ENCODE assay signal across 8 mouse cellular contexts in genomic region chr4:62965497-62966302, GRCm38 (mm10). TPM values are rescaled to one million over a fixed set of nuclear protein-coding genes. Genes with fewer than 3 reads are reported as not detected.
DNase-seq lines count a peak whose midpoint lies in the region; ATAC-seq and TF ChIP-seq lines count a peak whose summit lies in the region.

Gene Zfp618 (plus strand): TSS chr4:62965573.

- H3K4me2 ChIP-seq in embryonic facial prominence, embryonic 13.5 days: peak within 1 kb of the TSS; percentile 63
- H3K4me2 ChIP-seq in hindbrain, embryonic 14.5 days (replicated peaks): peak within 1 kb of the TSS; percentile 66
- H3K4me2 ChIP-seq in liver, postnatal 0 days (ENCODE audit: low read depth, low read length): peak within 1 kb of the TSS; percentile 63

- TF ChIP-seq CTCF in lung, adult 2 months (IDR thresholded peaks at IDR 0.05; ENCODE audit: insufficient read depth, low read length): no peak
- no peak for TF ChIP-seq CTCF in liver, postnatal 0 days (IDR thresholded peaks at IDR 0.05; ENCODE audit: low read depth)

- H3K27ac ChIP-seq in embryonic facial prominence, embryonic 13.5 days: peak within 1 kb of the TSS; percentile 93
- H3K27ac ChIP-seq in hindbrain, embryonic 14.5 days: peak within 1 kb of the TSS; percentile 92
- H3K27ac ChIP-seq in liver, postnatal 0 days (ENCODE audit: low read depth): peak within 1 kb of the TSS; percentile 86

- H3K36me3 ChIP-seq in embryonic facial prominence, embryonic 13.5 days: no peaks in the 10 kb centered on the region
- H3K36me3 ChIP-seq in hindbrain, embryonic 14.5 days (replicated peaks; ENCODE audit: control insufficient read depth, insufficient read depth): no peaks in the 10 kb centered on the region
- H3K36me3 ChIP-seq in liver, postnatal 0 days (replicated peaks; ENCODE audit: insufficient read depth, low read length): no peaks in the 10 kb centered on the region

- WGBS in lung, adult 2 months: 1% methylated on average over 65 of the region's 86 CpGs
- under 1% methylated on average over 41 of the region's 86 CpGs for WGBS in embryonic facial prominence, embryonic 13.5 days
- WGBS in hindbrain, embryonic 14.5 days: 1% methylated on average over 48 of the region's 86 CpGs
- WGBS in liver, postnatal 0 days (ENCODE audit: insufficient replicate concordance): 1% methylated on average over 26 of the region's 86 CpGs

- no peak for DNase-seq in lung, adult 2 months
- no peak for DNase-seq in lung, postnatal 14 days
- DNase-seq in adrenal gland, postnatal 36 days: peak; percentile 41 to 72
- DNase-seq in hindbrain, embryonic 14.5 days (ENCODE audit: low spot score): peak; percentile 70
- DNase-seq in liver, postnatal 0 days: peak; percentile 26
- DNase-seq in testis, postnatal 10 days (ENCODE audit: low spot score): peak; percentile 63
- no peak for DNase-seq in layer of hippocampus, adult 11-12 months (ENCODE audit: low spot score)

- H3K9me3 ChIP-seq in embryonic facial prominence, embryonic 13.5 days: no peaks in the 10 kb centered on the region
- H3K9me3 ChIP-seq in hindbrain, embryonic 14.5 days (ENCODE audit: control insufficient read depth, low read length): no peaks in the 10 kb centered on the region
- H3K9me3 ChIP-seq in liver, postnatal 0 days (ENCODE audit: low read length): no peaks in the 10 kb centered on the region

- peak within 1 kb of the TSS; percentile 98 for H3K9ac ChIP-seq in embryonic facial prominence, embryonic 13.5 days
- peak within 1 kb of the TSS; percentile 99 for H3K9ac ChIP-seq in hindbrain, embryonic 14.5 days
- peak within 1 kb of the TSS; percentile 84 for H3K9ac ChIP-seq in liver, postnatal 0 days (replicated peaks)

- peak within 1 kb of the TSS; percentile 51 for H3K4me3 ChIP-seq in lung, adult 2 months (replicated peaks; ENCODE audit: extremely low read depth, low read depth, low read length)
- peak within 1 kb of the TSS; percentile 75 for H3K4me3 ChIP-seq in embryonic facial prominence, embryonic 13.5 days
- H3K4me3 ChIP-seq in hindbrain, embryonic 14.5 days (replicated peaks; ENCODE audit: low read length): peak within 1 kb of the TSS; percentile 87
- peak within 1 kb of the TSS; percentile 63 for H3K4me3 ChIP-seq in liver, postnatal 0 days (ENCODE audit: low read depth, low read length)

- no peak for TF ChIP-seq POLR2A in lung, adult 2 months (IDR thresholded peaks at IDR 0.05; ENCODE audit: borderline replicate concordance, extremely low read depth, low read depth, low read length)

- H3K27me3 ChIP-seq in embryonic facial prominence, embryonic 13.5 days: no peaks in the 10 kb centered on the region
- no peaks in the 10 kb centered on the region for H3K27me3 ChIP-seq in hindbrain, embryonic 14.5 days (ENCODE audit: control insufficient read depth, insufficient read depth, low read length)
- 0 out of 2 replicates have a peak, but pooled peaks cover 7% of the 10 kb centered on the region for H3K27me3 ChIP-seq in liver, postnatal 0 days (ENCODE audit: insufficient read depth, low read length)

- 0 out of 2 replicates have a peak, but pooled peaks have one; percentile 26 for ATAC-seq in embryonic facial prominence, embryonic 13.5 days (ENCODE audit: insufficient number of reproducible peaks, insufficient read depth, low FRiP score, low TSS enrichment, low read depth)
- peak; percentile 79 for ATAC-seq in hindbrain, embryonic 14.5 days (ENCODE audit: low FRiP score)
- ATAC-seq in liver, postnatal 0 days: peak; percentile 60

- H3K4me1 ChIP-seq in lung, adult 2 months (ENCODE audit: control insufficient read depth, insufficient read depth, low read length): no peaks in the 10 kb centered on the region
- peaks cover 29% of the 10 kb centered on the region for H3K4me1 ChIP-seq in embryonic facial prominence, embryonic 13.5 days
- H3K4me1 ChIP-seq in hindbrain, embryonic 14.5 days (replicated peaks; ENCODE audit: control insufficient read depth, insufficient read depth, low read length): peaks cover 33% of the 10 kb centered on the region
- H3K4me1 ChIP-seq in liver, postnatal 0 days (ENCODE audit: insufficient read depth): peaks cover 9% of the 10 kb centered on the region

- TF ChIP-seq EP300 in liver, postnatal 0 days (IDR thresholded peaks at IDR 0.05; ENCODE audit: low read depth): no peak

RNA-seq across cellular contexts. Expression of gene Zfp618, which starts in this region (rescaled TPM):
- 1.5 and 1.6 TPM in 2 replicates for polyA plus RNA-seq in lung, adult 2 months (2012; rRNA removed)
- 1 to 10 TPM; 3.6 to 4.0 TPM for total RNA-seq in adrenal gland, postnatal 36 days (2021)
- polyA plus RNA-seq in embryonic facial prominence, embryonic 13.5 days (2015; fragmentation: Nextera tagmentation; extraction: Ambion mirVana): 33.3 and 40.4 TPM in 2 replicates
- polyA plus RNA-seq in hindbrain, embryonic 14.5 days (2014; fragmentation: Nextera tagmentation; extraction: Ambion mirVana): 31.4 and 37.0 TPM in 2 replicates
- 4.5 and 7.4 TPM in 2 replicates for polyA plus RNA-seq in liver, postnatal 0 days (2015; fragmentation: Nextera tagmentation; extraction: Ambion mirVana)

Comparison
In these comparisons a context has a peak if more than half of its experiments do, and no peak if none do; other contexts are left out.
1. DNase-seq: peak in adrenal gland, postnatal 36 days (2 of 2), hindbrain, embryonic 14.5 days (single experiment), liver, postnatal 0 days (single experiment) and testis, postnatal 10 days (single experiment); none in lung, adult 2 months (single experiment), lung, postnatal 14 days (single experiment) and layer of hippocampus, adult 11-12 months (single experiment).
2. ATAC-seq: peak in every context shown above with its lines; median percentile 79 in hindbrain, embryonic 14.5 days; 60 in liver, postnatal 0 days; 26 in embryonic facial prominence, embryonic 13.5 days.
3. Peak in every context shown above with its lines, with median percentiles within 50 percentile points of each other: H3K4me3 ChIP-seq, H3K27ac ChIP-seq, H3K4me2 ChIP-seq and H3K9ac ChIP-seq.